Mouse (Mus musculus): Measurements from ENCODE around the gene Plxnb2. TPM values are rescaled to one million over a fixed set of nuclear protein-coding genes. Genes with fewer than 3 reads are reported as not detected.
A peak's percentile ranks its signal among the peaks of the same experiment; 100 is the strongest.

Gene Plxnb2
- polyA plus RNA-seq, 1 experiment from 2014 or later, result 182 TPM

DNA sequence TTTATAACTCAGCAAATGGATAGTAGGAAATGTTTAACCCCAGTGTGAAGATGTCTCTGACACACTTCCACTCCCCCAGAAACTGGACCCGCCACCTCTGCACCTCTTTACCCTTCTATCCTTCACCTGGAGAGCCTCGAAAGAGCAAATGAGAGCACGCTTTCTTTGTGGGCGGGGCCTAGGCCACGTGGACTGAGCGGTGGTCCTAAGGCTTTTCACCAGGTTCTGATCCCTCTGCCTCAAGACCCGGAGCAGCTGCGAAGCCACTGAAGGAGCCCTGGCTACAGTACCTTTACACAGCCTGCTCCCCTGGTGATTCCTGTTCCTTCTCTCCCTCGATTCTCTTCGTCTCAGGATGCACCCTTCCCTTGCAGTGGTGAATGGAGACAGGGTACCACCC lies 33.1 kb downstream of the Plxnb2 start:
- Histone ChIP-seq H3K4me1 (peaks cover 25% of the 10 kb centered on the region), H3K36me3 (no peaks in the 10 kb centered on the region), H3K27ac (no peak overlapping the region), H3K4me2 (replicated peaks) (peak overlapping the region; percentile 95), H3K9me3 (no peaks in the 10 kb centered on the region), H3K27me3 (peaks cover 65% of the 10 kb centered on the region), H3K4me3 (0 out of 2 replicates have a peak overlapping the region, but pooled peaks have one; percentile 26), H3K9ac (no peak overlapping the region)
- WGBS, result 20% methylated on average over 10 of the region's 10 CpGs
- ATAC-seq (ENCODE audit: insufficient number of reproducible peaks, insufficient read depth, low FRiP score, low TSS enrichment), result no peak

DNA sequence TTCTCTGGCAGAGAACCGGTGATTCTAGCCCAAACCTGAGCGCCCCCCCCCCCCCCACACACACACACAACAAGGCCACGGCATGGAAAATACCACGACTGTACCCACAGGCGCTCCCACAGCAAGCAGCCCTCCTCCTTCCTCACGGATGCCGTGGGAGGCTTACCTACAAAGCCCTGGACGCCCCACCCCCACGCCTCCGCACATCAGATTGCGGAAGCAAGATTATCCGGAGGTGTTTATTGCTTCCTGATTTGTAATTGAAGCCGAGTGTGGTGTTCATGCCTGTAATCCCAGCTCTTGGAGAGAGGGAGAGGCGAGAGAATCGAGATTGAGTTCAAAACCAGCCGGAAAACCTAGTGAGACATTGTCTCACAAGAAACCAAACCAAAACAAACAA lies 33.6 kb downstream of the Plxnb2 start:
- Histone ChIP-seq H3K9me3 (no peaks in the 10 kb centered on the region), H3K4me3 (peak overlapping the region; percentile 26), H3K36me3 (no peaks in the 10 kb centered on the region), H3K4me2 (replicated peaks) (peak overlapping the region; percentile 95), H3K4me1 (peaks cover 25% of the 10 kb centered on the region), H3K27me3 (peaks cover 69% of the 10 kb centered on the region), H3K27ac (no peak overlapping the region), H3K9ac (peak overlapping the region; percentile 41)
- 9% methylated on average over 16 of the region's 16 CpGs for WGBS
- no peak for ATAC-seq (ENCODE audit: insufficient number of reproducible peaks, insufficient read depth, low FRiP score, low TSS enrichment)

DNA sequence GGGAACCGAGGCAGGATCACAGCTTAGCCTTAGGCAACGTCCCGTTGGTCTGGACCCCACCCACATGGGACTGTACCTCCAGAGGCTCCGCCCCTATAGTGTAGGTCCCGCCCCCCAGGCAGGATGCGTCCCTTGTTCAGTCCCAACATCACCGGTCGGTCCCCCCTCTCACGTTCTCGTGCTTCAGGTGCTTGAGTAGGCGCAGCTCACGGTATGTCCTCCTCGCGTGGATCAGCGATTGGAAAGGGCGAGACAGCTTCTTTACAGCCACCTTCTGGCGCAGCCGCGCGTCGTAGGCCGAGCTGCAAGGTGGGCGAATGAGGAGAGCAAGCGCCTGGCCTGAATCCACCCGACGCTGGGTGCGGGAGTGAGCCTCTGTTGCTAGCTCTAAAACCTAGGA lies 34.1 kb downstream of the Plxnb2 start:
- Histone ChIP-seq H3K9me3 (no peaks in the 10 kb centered on the region), H3K27me3 (peaks cover 73% of the 10 kb centered on the region), H3K4me2 (replicated peaks) (peak overlapping the region; percentile 95), H3K4me1 (peaks cover 25% of the 10 kb centered on the region), H3K4me3 (peak overlapping the region; percentile 26), H3K9ac (peak overlapping the region; percentile 41), H3K27ac (no peak overlapping the region), H3K36me3 (no peaks in the 10 kb centered on the region)
- no peak for ATAC-seq (ENCODE audit: insufficient number of reproducible peaks, insufficient read depth, low FRiP score, low TSS enrichment)
- 2% methylated on average over 27 of the region's 27 CpGs for WGBS

DNA sequence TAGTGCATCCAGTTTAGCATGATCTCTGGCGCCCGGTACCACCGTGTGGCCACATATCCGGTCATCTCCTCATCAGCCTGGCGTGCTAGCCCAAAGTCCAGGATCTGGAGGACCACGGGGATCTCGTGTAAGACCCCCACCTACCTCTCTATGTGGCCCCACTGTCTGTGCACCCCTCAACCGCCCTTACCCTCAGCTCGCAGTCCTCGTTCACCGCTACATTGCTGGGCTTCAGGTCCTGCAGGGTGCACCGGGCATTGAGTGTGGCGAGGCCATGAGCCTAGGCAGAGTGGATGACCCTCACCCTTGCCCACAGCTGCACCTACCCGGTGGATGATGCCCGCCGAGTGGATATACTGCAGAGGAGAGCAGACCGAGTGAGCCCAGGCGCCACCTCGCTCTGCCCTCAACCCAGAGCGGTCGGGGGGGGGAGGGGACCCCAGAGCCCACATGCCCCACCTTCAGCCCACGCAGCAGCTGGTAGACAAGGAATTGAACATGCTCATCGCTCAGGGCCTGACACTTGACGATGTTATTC lies 34.7 kb downstream of the Plxnb2 start:
- Histone ChIP-seq H3K9ac (no peak overlapping the region), H3K4me3 (no peak overlapping the region), H3K4me1 (peaks cover 30% of the 10 kb centered on the region), H3K27me3 (peaks cover 79% of the 10 kb centered on the region), H3K4me2 (replicated peaks) (peak overlapping the region; percentile 95), H3K9me3 (no peaks in the 10 kb centered on the region), H3K27ac (no peak overlapping the region), H3K36me3 (no peaks in the 10 kb centered on the region)
- 75% methylated on average over 24 of the region's 24 CpGs for WGBS
- no peak for ATAC-seq (ENCODE audit: insufficient number of reproducible peaks, insufficient read depth, low FRiP score, low TSS enrichment)

DNA sequence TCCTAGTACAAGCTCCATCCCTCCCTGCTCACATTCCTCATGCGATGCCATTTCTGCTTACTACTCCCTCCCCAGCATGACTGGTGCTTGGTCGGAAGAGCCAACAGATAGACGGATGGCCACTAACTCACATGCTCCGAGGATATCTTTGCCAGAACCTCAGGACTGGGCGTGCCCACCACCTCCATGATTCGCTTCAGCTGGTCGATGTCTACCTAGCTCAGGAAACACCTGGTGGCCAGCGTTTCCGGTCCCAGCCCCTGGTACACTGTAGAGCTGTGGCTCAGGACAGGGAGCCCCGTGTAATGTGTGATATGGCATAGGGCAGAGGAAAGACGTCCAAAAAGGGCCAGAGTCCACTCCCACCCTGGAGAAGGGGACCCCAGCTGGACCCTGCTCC lies 35.6 kb downstream of the Plxnb2 start:
- H3K4me2 ChIP-seq (replicated peaks), result no peak overlapping the region
- peaks cover 86% of the 10 kb centered on the region for H3K27me3 ChIP-seq
- ATAC-seq (ENCODE audit: insufficient number of reproducible peaks, insufficient read depth, low FRiP score, low TSS enrichment), result no peak
- 84% methylated on average over 11 of the region's 11 CpGs for WGBS
- peaks cover 34% of the 10 kb centered on the region for H3K4me1 ChIP-seq
- no peaks in the 10 kb centered on the region for H3K9me3 ChIP-seq
- no peak overlapping the region for H3K9ac ChIP-seq
- H3K4me3 ChIP-seq, result no peak overlapping the region
- no peak overlapping the region for H3K27ac ChIP-seq
- no peaks in the 10 kb centered on the region for H3K36me3 ChIP-seq

DNA sequence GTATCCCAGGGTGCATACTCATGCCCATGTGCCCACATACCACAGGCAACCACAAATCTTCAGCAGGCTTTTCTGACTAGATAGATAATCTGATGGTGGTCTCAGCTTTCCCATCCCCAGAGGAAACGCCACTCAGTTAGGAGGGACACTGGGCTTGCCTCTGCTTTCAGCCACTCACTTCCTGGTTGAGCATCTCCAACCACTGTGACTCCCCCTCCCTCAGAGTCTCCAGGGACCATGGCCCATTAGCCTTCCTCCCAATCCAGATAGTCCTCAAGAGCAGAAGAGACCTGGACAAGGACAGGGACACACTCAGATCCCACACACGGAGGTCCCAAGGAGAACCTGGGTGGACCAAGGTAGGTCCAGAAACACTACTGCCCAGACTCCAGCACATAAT lies 37.5 kb downstream of the Plxnb2 start:
- Histone ChIP-seq H3K9ac (no peak overlapping the region), H3K27ac (no peak overlapping the region), H3K9me3 (no peaks in the 10 kb centered on the region), H3K4me3 (no peak overlapping the region), H3K36me3 (no peaks in the 10 kb centered on the region), H3K4me2 (replicated peaks) (no peak overlapping the region), H3K4me1 (peaks cover 36% of the 10 kb centered on the region), H3K27me3 (peaks cover 87% of the 10 kb centered on the region)
- WGBS, result 73% methylated on average over 2 of the region's 2 CpGs
- no peak for ATAC-seq (ENCODE audit: insufficient number of reproducible peaks, insufficient read depth, low FRiP score, low TSS enrichment)

DNA sequence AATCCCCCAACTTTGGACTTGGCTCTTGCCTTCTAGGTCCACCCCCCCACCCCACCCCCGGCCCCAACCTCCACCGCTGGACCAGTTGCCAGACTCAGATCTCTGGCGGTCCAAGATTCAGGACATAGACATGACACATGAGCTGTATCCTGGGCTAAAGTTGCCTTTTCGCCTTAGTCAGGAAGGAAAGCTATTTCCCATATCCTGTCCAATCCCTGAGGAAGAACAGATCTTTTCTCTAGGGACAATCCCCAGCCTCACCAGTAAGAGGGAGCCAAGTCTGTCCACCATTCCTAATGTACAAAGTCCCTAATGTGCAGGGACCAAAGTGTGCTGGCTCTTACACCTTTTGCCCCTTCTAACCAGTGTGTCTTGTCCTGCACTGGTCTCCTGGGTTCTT lies 38.7 kb downstream of the Plxnb2 start:
- Histone ChIP-seq H3K27me3 (peaks cover 79% of the 10 kb centered on the region), H3K4me1 (peaks cover 26% of the 10 kb centered on the region), H3K36me3 (no peaks in the 10 kb centered on the region), H3K9me3 (no peaks in the 10 kb centered on the region), H3K4me3 (no peak overlapping the region), H3K27ac (no peak overlapping the region), H3K9ac (no peak overlapping the region), H3K4me2 (replicated peaks) (no peak overlapping the region)
- ATAC-seq (ENCODE audit: insufficient number of reproducible peaks, insufficient read depth, low FRiP score, low TSS enrichment), result no peak
- 43% methylated on average over 4 of the region's 4 CpGs for WGBS

DNA sequence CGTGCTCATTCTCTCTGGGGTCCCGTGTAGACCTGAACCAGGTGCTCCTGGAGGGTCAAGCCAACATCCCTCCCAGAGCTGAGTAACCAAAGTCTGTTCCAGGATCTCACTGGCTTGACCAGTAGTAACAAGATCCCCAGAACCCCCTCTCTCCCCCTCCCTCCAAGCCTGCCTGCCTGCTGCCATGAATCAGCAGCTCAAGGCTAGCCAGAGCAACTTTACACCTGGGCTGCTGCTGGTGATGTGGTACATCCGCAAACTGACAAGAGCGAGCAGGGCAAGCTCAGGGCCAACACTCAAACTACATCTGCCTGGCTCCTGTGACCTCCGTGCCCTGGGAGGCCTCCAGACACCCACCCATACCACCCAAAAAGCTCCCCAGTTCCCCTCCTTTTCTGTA lies 39.1 kb downstream of the Plxnb2 start:
- H3K9ac ChIP-seq, result no peak overlapping the region
- peaks cover 22% of the 10 kb centered on the region for H3K4me1 ChIP-seq
- no peak overlapping the region for H3K4me3 ChIP-seq
- H3K4me2 ChIP-seq (replicated peaks), result no peak overlapping the region
- H3K27me3 ChIP-seq, result peaks cover 75% of the 10 kb centered on the region
- H3K27ac ChIP-seq, result no peak overlapping the region
- no peaks in the 10 kb centered on the region for H3K36me3 ChIP-seq
- no peak for ATAC-seq (ENCODE audit: insufficient number of reproducible peaks, insufficient read depth, low FRiP score, low TSS enrichment)
- WGBS, result 13% methylated on average over 5 of the region's 5 CpGs
- H3K9me3 ChIP-seq, result no peaks in the 10 kb centered on the region

DNA sequence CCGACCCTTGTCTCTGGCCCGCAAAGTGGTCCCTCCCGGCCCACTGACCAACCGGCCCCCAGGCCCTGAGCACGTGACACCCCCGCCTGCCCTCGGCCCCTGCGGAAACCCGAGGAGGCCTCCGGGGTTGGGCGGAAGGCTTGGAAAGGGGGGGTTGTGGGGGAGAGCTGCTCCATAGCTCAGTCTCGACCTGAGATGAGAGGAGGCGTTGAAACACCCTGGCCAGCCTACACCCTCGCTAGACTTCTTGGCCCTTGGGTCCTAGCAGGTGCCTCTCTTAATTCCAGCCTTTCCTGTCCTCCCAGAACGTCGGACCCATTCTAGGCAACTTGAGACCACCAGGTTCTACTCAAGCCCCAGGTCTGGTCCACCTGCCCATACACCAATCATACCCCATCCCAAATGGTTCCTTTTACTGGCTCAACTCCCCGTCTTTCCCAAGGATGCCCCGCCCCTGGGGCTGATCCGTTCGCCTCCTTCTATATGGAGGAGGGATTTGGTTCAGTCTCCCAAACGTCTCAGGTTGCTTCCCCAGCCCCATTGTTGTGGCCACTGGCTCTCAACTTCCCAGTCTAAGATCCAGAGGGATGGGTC lies 39.8 kb downstream of the Plxnb2 start, which contains the start of gene Mapk12:
Mapk12 (minus strand) TSS at position 45 of the 594 bp plus-strand sequence.
- ATAC-seq (ENCODE audit: insufficient number of reproducible peaks, insufficient read depth, low FRiP score, low TSS enrichment), result peak; percentile 30
- 1% methylated on average over 21 of the region's 21 CpGs for WGBS
- no peak within 1 kb of the TSS for H3K27ac ChIP-seq
- no peaks in the 10 kb centered on the region for H3K9me3 ChIP-seq
- H3K4me2 ChIP-seq (replicated peaks), result peak within 1 kb of the TSS; percentile 92
- H3K4me3 ChIP-seq, result peak within 1 kb of the TSS; percentile 46
- H3K4me1 ChIP-seq, result peaks cover 19% of the 10 kb centered on the region; the same call in 1 of the 2 replicates
- peak within 1 kb of the TSS; percentile 66 for H3K9ac ChIP-seq
- H3K27me3 ChIP-seq, result peaks cover 68% of the 10 kb centered on the region
- H3K36me3 ChIP-seq, result no peaks in the 10 kb centered on the region

DNA sequence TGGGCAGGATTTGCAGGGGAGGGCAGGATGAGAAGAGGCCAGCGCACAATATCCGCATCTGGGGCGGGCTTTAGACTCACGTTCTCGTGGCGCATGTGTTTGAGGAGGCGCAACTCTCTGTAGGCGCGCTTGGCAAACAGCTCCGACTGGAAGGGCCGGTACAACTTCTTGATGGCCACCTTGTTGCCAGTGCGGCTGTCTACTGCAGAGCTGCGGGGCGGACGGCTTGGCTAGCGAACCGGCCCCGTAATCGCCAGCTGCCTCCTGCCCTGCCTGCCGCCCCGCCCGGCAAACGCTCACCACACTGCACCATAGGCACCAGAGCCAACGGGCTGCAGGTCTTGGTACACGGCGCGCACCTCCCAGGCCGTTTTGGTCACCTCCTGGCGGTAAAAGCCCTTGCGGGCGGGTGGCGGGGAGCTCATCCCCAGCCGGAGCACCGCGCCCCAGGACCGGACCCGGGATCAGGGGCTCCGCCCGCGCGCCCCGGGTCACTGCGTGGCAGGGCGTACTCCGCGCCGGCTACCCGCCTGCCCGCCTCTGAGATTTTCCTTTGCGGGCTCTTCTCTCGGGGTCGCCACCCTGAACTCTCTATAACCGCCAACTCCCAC lies 40.4 kb downstream of the Plxnb2 start:
- peak overlapping the region; percentile 66 for H3K9ac ChIP-seq
- peaks cover 19% of the 10 kb centered on the region; the same call in 1 of the 2 replicates for H3K4me1 ChIP-seq
- peaks cover 62% of the 10 kb centered on the region for H3K27me3 ChIP-seq
- 0 out of 2 replicates have a peak, but pooled peaks have one; percentile 1 for ATAC-seq (ENCODE audit: insufficient number of reproducible peaks, insufficient read depth, low FRiP score, low TSS enrichment)
- H3K9me3 ChIP-seq, result no peaks in the 10 kb centered on the region
- H3K4me2 ChIP-seq (replicated peaks), result peak overlapping the region; percentile 92
- no peaks in the 10 kb centered on the region for H3K36me3 ChIP-seq
- WGBS, result under 1% methylated on average over 53 of the region's 53 CpGs
- H3K27ac ChIP-seq, result no peak overlapping the region
- peak overlapping the region; percentile 46 for H3K4me3 ChIP-seq

DNA sequence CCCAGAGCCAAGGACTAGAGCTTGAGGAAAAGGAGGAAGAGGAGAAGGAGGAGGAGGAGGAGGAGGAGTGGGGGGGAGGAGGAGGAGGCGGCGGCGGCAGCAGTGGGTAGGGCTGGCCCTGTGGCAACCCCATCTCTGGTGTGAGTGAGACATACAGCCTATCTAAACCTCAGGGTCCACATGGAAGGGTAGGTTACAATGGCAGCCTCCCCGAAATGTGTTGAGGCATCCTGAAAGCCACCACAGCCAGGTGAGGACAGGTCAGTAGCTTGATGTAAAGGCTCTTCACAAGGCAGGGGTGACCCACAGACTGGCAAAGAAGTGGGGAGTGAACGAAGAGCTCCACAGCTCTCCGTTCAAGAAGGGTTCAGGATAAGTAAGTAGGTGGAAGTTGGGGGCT lies 42.1 kb downstream of the Plxnb2 start:
- 95% methylated on average over 6 of the region's 6 CpGs for WGBS
- ATAC-seq (ENCODE audit: insufficient number of reproducible peaks, insufficient read depth, low FRiP score, low TSS enrichment), result no peak
- peaks cover 19% of the 10 kb centered on the region; the same call in 1 of the 2 replicates for H3K4me1 ChIP-seq
- H3K4me3 ChIP-seq, result no peak overlapping the region
- H3K9me3 ChIP-seq, result no peaks in the 10 kb centered on the region
- H3K9ac ChIP-seq, result no peak overlapping the region
- no peak overlapping the region for H3K4me2 ChIP-seq (replicated peaks)
- no peak overlapping the region for H3K27ac ChIP-seq
- peaks cover 57% of the 10 kb centered on the region for H3K27me3 ChIP-seq
- no peaks in the 10 kb centered on the region for H3K36me3 ChIP-seq

DNA sequence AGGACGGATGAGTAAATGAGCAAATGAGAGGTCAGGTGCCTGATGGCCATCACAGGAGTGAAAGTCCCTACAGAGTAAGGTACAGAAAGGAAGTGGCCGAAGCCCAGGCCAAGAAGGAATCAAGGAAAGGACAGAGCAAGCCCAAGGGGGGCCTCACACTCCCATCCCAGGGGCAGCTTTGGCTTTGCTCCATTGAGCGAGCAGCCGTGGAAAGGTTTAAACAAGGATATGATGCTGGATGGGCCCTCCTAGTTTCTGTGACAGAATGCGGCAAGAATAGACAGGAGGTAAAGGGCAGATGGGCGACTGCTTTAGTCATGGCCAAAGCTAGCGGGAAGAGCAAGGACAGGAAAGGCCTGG lies 42.6 kb downstream of the Plxnb2 start:
- no peak overlapping the region for H3K27ac ChIP-seq
- no peaks in the 10 kb centered on the region for H3K36me3 ChIP-seq
- no peak overlapping the region for H3K9ac ChIP-seq
- no peak overlapping the region for H3K4me3 ChIP-seq
- H3K27me3 ChIP-seq, result peaks cover 53% of the 10 kb centered on the region
- H3K4me1 ChIP-seq, result peaks cover 19% of the 10 kb centered on the region; the same call in 1 of the 2 replicates
- no peaks in the 10 kb centered on the region for H3K9me3 ChIP-seq
- no peak overlapping the region for H3K4me2 ChIP-seq (replicated peaks)
- WGBS, result 80% methylated on average over 7 of the region's 7 CpGs
- no peak for ATAC-seq (ENCODE audit: insufficient number of reproducible peaks, insufficient read depth, low FRiP score, low TSS enrichment)
